Mouse (Mus musculus) lung, postnatal 10 days (tissue): Measurements from ENCODE around the gene 4930503B20Rik.
A peak's percentile ranks its signal among the peaks of the same experiment; 100 is the strongest.

ENCODE experiments used
- DNase-seq: peaks from one replicate; pipeline ENCODE4 v3.0.0; 2021

The 4930503B20Rik gene

DNA sequence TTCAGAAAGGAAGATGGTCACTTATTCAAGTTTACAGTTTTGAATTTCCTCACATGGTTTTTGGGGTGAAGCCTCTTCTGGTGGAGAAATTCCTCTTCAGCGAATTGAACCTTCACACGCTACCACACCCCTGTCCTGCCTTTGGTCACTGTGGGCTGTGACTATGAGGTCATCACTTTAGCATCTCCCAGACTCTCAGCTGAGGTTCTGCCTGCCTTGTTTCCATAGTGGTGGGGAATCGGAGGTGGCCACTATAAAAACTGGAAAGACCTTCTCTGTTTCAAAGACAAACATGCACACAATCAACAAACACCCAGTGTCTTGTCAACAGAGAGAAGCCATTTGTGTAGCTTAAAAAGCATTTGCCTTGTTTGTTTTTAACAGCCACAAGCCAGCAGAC is at the start of gene 4930503B20Rik:
TSS of gene 4930503B20Rik (minus strand) at position 101 of the 400 bp plus-strand sequence.
- DNase-seq = no peak

DNA sequence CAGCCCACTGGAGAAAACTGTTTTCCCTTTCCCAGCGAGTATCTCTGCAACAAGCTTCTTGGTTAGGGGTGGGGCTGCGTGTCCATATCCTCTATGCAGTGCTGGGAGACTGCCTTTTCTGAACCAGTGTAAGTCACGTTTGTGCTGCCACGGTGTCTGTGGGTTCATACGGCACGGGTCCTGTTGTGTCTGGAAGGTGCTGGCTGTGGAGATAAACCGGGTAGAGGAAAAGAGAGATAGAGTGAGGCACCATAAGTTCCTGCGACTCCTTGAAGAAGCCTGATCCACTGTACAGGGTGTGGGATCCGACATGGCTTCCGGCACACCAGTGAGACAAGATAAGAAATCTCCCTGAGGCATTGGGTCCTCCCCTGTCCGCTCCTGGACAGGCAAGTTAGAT is 48.9 kb upstream of the 4930503B20Rik start:
- no peak for DNase-seq

DNA sequence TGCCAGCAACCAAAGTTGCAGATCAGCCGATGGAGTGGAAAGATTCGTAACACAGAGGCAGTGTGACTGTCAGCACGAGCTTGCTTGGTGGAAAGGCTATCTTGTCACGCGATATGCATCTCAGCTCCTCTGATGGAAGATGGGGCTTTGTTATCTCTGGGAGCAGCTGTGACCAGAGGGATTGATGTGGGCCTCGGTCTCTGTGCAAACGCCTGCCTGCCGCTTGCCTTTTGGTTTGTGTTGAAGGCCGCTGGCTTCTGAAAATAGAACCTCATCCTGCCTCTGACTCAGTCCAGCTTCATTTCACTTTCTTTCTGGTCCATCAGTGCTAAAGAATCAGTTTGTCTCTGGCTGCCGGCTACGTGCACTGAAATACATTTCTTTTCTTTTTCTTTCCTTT is 47.9 kb upstream of the 4930503B20Rik start:
- DNase-seq = no peak

DNA sequence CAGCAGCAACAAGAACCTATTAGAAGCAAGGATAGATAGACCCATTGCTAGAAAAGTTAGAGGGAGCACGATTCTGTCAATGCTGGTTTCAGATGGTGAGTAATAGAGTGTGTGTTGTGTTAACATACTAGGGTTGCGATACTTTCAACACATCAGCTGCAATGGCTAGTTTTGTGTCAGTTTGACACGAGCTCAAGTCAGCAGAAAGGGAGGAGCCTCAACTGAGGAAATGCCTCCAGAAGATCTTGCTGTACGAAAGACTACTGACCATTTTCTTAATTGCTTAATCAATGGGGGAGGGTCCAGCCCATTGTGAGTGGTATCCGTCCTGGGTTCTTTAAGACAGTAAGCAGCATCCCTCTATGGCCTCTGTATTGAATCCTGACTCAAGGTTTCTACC is 41.4 kb upstream of the 4930503B20Rik start:
- no peak for DNase-seq

DNA sequence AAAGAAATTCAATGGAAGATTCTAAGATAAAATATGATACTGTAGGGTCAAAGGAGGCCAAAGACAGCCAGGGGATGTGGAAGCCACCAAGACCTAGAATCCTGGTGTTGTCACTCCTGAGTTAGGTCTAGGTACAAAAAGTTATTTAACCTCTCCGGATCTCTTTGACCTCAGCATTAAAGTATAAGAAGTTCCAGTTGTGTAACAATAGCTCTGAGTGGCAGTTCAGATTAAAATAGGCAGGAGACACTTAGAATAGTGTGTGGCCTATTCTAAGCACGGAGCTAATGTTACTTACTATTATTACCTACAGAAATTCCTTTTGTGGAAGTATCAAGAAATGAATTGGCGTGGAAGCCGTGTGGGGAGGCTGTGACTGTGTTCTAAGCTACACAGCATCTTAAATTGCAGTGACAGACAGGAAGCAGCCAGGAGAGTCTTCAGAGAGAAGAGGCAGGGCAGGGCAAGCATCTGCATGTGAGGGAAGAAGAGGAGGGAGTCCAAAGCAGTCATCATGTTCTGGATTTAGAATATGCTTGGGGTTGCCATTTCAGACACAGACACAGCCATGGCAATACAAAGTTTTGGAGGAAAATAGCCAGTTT is 36.1 kb upstream of the 4930503B20Rik start:
- DNase-seq = no peak

DNA sequence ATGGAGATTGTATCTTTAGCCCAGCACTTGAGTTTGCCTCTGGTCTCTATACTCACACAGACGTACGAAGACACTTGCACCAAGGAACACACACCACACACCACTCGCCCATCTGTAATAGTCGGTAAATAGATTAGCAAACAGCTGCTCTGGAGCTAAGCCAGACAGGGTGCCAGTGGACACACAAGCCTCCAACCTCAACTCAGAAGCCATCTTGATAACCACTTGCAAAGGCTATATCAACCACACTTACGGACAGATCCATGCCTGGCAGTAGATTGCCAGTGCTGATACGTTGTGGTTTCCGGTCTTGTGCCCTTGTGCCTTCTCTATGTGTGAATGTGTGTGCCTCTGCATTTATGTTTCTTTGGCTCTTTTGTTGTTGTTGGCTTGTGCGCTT is 35.3 kb upstream of the 4930503B20Rik start:
- no peak for DNase-seq

DNA sequence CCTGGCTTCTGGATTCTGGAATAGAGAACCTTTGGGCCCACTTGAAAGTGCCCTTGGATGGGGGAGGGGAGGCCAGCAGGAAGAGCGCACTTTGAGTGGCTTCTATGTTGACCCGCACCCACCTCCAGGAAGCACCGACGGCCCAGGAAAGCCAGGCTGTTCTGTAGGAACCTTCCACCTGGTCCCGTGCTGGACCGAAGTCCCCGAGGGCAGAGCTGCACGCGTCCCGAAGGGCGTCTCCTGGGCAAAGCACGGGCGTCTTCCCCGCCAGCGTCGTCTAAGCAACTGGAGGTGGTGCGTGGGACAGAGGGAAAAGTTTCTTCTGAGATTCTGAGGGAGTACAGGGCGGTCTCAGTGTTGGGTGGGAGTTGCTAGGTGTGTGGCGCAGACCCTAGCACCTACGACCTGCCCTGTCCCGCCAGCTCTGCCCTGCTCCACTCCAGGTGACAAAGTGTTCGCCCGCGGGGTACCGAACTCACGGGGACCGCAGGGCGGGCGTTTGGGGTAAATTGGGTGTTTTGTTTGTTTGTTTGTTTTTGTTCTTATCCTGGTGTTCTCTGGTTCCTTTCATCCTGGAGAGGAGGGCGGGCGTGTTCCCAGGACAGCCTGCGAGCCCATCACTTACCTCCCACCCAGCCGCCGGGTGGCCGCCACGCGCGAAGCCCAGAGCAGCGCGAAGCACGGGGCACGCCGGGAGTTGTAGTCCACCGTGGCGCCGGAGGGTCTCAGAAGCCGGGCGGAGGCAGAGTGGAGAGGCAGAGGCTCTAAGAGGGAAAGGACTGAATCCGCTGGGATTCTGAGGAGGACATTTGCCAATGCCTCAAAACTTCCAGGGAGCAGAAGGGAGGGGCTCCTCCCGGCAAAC is 33.9 kb upstream of the 4930503B20Rik start, which contains the start of gene Samd13:
TSS of gene Samd13 (minus strand) at position 782 of the 865 bp plus-strand sequence.
- DNase-seq = peak; percentile 75

DNA sequence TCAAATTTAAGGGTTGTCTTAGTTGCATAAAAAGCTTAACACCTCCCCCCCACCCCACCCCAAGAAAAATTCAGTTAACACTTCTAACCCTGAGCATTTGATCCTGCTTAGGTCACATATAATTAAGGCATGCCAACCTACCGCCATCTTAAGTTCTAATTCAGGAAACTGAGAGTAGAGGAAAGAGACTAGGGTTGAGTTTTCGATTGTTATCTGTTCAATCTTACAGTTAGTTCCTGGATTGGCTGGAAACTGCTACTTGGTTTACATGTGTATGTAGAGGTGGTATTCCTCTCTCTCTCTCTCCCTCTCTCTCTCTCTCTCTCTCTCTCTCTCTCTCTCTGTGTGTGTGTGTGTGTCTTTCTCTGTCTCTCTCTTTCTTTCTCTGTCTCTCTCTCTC is 32.0 kb upstream of the 4930503B20Rik start:
- no peak for DNase-seq

DNA sequence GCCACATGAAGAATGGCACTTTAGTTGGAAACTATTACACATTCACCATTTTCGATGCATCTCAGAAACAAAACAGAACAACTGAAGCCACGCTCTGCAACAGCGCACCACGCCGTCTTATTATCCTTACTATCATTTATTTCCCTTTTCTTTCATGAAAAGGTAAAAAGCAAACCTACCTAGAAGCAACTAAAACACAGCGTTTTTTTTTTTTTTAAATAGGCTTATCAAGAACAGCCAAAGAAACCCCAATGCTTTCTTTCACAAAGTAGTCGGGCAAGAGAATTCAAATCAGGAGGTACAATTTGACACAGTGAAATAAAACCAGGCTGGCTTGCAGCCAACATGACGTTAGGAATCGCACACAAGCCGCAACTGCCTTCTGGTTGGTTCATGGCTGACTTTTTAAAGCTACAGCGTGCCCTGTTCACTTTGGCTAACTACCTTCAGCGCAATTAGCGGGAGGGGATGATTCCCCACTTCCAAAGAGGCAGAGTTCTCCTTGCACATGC is 31.1 kb upstream of the 4930503B20Rik start:
- peak; percentile 60 for DNase-seq

DNA sequence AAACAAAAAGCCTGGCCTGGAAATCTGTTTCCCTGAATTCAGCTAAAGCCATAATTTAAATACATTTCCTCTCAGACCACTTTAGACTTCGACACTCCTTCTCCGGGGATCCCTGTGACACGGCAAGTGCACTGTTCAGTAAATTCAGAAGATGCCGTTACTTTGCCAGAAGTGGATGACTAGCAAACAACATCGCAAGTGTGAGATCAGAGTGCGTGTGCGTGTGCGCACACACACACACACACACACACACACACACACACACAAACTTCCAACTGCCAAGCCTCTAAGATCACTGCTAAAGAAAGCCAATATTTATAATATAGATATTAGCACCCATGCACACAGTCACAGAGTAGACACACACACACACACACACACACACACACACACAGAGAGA is 30.6 kb upstream of the 4930503B20Rik start:
- peak; percentile 20 for DNase-seq

DNA sequence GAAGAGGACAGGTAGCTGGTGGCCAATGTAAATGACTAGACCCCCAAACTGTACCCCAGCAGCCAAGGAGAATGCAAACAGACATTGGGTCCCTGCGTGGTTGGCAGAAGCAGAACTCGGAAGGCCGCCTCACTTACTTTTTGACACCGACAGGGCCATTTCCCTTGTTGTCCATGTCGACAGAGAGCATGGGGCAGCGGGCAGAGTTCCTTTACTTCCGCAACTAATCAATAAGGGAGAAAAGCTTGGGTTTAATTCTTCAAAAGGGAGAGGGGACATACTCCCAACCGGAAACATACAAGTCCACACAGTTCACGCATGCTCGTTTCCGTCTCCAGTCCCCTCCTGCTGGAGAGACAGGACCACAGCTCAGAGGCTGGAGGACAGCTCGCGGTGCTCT is 29.5 kb upstream of the 4930503B20Rik start:
- DNase-seq = no peak

DNA sequence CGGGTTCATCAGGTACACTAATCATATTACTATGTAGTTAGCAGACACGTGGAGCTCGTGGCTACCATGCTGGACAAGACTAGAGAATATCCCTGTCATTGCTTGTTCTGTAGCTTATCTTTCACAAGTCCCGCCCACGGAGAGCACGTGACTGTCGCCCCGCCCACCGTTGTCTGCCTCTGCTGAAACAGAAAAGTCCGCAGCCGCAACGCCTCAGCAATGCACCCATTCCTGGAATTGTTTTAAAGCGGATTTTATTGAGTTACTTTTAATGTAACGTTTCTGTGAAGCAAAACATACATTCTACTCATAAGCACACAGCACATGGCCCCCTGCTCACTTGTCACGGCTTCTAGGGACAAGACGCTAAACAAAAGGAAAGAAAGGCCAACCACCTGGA is 28.5 kb upstream of the 4930503B20Rik start:
- DNase-seq = no peak

DNA sequence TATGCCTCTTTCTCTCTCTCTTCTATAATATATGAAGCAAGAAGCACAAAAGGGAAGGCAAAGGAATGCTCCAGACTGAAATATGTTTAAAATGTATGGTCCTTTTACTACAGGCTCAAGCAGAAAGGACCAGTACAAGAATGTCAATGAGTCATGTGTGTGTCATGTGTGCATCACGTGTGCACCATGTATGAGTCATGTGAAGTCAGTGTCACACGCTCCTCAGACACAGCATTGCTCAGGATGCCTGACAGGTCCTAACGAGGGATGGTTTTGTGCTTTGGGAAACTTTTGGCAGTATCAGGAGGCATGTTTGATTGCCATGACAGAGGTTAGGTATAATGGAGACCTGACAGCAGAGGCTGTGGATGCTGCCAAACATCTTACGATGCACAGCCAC is 25.1 kb upstream of the 4930503B20Rik start:
- DNase-seq = no peak

DNA sequence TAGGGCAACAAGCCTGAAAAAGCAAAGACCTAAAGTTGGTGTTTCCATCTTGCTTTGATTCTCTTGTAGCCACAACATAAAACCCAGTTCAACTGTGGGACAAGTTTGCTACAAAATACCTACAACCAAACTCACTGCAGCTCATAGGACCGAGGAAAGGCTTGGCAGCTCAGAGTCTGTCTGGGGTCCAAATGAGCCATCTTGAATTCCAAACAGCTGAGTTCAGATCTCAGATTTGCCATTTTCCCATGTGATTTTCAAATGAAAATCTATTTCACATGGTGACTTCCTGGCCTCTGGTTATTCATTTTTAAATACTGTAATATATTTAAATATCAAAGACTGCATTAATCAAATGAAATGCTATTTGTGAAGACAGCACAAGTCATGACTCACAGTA is 24.0 kb upstream of the 4930503B20Rik start:
- DNase-seq = no peak

DNA sequence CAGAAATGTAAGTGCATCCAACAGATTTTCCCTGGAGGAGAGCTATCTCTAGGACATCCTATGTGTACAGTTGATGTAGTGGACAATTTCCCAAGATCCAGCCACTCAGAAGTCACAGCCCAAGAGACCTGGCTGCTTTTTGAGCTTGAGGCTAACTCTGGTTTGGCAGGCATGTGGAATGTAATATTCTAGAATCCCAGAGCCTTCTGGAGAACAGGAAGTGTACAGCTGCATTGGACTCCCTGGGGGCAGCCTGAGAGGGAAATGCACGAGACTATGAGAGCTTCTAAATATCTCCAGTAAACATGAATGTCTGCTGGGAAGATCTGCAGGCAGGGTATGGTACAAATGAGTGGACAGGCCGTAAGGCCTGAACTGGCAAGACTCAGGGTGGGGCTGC is 20.0 kb upstream of the 4930503B20Rik start:
- no peak for DNase-seq

DNA sequence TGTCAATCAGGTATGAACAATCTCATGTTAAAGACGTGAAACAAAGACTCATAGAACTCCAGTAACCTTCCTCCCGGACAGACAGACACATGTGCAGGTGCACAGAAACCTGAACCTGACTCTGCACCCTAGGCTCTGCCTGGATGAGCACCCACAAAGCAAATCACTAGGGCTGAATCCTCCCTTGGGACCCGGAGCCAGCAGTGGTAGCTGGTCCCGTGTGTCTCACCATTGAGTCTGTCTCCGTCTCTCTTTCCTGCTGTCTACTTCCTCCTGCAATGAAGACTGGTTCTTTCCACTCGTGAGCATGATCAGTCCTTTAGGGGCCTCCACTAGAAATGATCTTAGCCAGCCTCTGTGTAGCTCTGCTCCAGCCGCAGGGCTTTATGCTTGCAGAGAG is 10.8 kb upstream of the 4930503B20Rik start:
- no peak for DNase-seq

DNA sequence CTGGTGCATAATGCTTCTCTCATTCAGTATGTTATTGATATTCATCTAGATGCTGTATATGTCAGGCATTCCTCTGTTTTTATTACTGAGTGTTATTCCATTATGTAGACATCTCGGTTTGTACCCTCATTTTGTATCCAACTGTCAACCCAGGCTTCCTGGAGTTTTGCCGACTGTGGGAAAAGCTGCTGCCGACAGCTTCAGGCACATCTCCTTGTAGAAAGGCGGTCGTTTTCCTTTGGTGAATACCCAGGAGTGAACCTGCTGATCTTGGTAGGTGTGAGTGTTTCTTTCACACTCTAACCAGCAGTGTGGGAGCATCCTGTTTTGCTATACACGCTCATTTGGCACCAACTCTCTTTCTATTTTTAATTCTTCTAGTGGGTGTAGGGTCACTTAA is 9.9 kb upstream of the 4930503B20Rik start:
- DNase-seq = peak; percentile 19

DNA sequence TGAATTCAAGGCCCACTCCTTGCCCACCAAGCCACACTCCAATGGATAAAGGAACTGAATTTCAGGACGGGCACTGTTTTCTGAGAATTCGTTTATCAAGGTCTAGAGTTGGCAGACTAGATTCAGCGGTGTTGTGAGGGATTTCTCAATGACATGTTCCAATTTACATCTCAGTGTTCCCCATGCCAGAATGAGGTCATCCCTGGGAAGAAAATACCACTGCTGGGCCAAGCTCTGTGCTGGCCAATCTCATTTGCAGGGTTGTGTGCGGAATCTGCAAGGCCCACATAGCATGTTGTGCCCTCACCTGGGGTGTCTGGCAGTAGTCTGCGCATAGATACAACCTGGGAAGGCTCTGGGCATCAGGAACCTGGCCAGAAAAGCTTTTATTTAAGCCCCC is 8.2 kb upstream of the 4930503B20Rik start:
- DNase-seq = peak; percentile 18

DNA sequence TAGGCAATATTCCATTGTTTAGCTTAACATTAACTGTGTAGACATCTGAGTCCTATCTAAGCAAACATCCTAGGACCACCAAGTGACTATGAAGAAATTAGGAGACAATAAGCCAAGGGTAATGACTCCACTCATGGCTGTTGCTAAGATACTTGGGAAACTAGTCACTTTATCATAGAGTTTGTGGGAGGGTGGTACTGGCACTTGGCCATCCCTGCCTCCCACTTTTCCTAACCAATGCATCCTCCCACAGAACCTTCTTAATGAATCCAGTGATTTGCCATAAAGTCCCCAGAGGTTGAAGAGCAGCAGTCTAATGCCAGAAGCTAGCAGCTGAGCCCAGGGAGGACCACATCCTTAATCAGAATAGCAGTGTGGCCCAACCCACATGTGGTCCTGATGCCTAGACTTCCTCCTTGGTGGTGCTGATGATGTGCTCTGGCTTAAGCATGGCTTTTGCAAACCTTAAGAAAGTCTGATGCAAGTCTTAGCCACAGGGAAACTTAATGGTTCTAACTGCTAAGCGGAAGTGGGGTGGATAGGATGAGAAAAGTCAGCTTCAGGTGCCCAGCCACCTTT is 7.0 kb upstream of the 4930503B20Rik start:
- DNase-seq = no peak

DNA sequence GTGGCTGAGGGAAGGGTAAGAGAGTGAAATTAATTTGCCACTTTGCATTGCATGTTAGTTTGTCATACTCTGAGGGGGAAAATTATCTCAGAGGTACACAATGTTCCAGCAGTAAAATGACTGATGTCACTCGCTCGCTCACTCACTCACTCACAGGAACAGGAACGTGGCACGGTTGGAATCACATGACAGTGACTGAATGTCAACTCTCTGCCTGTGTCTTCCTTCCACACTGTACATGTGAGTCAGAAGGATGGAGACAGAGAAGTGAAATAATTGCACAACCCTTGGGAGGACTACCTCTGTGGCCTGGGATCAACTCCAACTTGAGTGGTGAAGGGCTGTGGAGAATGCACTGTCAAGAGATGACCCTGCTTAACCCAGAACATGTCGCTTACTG is 6.3 kb upstream of the 4930503B20Rik start:
- no peak for DNase-seq

DNA sequence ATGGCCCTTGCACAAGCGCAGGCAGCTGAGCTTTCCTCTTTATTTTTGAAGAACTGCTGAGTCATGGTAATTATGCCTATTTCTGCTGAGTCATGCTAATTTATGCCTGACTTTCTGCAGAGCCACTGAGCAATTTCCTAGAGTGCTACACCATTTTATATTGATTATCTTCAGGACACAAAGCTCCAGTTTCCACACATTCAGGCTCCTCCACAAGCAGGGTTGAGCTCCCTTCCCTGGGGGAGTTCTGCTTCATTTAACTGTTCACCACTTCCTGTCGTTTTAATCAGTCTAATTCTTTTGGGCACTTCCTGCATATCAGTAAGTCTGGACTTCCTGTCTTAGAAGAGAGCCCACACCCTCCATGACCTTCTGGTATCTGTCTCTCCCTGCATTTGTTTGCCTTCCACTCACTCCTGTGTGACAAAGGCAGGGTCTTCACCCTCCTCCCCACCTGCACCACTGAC is 4.0 kb upstream of the 4930503B20Rik start:
- no peak for DNase-seq

DNA sequence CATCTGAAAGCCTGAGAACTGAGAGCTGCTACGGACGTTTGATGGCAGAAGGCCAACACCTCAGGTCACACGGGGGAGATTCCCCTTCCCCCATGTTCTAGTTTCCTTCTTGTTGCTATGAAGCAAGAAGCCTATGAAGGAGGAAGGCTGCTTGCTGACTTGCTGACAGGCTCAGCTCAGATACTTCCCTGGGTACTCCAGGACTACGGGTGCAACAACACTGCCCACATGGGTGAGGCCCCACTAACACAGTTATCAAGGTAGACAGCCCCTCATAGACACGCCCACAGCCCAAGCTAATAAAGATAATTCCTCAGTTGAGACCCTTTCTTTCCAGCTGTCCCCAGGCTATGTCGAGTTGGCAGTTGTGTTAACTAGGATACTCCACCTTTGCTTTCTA is 2.6 kb upstream of the 4930503B20Rik start:
- no peak for DNase-seq

DNA sequence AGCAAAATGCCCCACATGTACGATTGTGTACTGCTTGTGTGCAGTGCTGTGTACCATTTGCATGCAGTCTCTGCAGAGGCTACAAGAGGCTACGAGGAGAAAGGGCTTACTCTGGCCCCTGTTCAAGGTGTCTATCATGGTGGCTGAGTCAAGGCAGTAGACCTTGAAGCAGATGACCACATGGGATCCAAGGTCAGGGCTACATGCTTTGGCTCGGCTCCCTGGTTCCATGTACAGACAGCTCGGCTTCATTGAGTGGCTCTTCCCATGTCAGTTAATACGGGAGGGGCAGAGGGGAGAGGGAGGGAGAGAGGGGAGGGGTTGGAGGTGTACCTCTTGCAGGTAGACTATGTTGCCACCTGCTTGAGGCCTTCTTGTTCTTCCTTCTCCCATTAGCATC is 1.3 kb upstream of the 4930503B20Rik start:
- DNase-seq = no peak

DNA sequence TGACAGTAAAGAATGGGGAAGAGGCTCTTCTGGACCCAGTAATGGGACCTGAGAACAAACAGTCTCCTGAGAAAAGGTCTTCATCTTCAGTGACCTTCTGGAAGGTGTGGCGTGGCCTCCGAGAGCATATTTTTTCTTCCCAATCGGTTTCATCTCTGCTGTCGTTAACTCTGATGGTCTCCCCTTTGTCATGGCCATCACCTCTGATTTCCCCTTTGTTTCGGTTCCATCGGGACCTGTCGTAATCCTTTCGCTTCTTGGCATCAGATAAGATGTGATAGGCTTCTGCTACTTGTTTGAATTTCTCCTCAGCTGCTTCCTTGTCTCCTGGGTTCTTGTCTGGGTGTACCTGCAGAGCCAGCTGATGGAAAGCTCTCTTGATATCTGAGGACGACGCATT is 401 bp downstream of the 4930503B20Rik start:
- no peak for DNase-seq
